Mouse (Mus musculus) ovary, postnatal 14 days (tissue): ENCODE data around the gene Nhsl1.
"Not testable (repeated sequence)": the region's sequence is repeated elsewhere in the genome, so short reads cannot be mapped to it uniquely, and the experiment has no call there.

Source experiments
- DNase-seq: peaks from one replicate; pipeline ENCODE4 v3.0.0; 2022; ENCODE audit warnings: low spot score

Nhsl1 gene

DNA sequence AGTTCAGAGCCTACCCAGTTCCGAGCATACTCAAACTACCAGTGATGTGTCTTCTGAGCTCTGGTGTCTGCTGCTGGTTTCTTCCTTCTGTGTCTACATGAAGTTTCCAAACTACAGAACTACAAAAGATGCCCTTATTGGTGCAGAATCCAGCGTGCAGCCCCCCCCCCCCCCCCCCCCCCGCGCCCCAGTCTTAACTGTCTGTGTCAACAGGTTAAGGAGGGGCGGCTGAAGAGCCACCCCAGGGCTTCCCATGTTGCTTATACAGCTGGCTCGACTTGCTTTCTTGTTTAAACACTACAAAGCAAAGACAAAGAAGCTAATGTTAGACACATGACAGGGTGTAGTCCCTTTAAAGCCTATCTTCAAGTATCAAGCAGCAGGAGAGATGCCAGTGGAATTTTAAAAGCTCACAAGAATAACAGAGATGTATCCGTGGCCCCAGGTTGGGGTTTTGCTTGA lies 127.6 kb downstream of the Nhsl1 start:
- no peak for DNase-seq

DNA sequence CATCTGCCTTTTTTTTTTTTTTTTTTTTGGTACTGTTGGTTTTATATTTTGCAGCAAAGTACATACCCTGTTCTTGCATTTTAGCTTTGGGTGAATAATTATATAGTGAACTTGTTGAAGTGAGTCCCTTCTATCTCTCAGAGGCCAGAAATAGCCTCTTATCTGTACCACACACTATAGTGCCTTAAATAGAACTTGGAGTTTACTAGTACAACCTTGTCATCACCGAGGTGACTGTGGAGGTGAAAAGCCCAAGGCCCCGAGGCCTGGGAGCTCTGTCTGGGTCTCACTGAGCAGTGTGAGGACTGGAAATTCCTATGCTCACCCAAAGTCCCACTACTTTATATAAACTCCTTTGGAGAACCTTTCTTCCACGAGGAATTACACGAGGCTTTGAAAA lies 128.5 kb downstream of the Nhsl1 start:
- no peak for DNase-seq

GRCm38 (mm10) chr10:18448896-18449295 lies 130.1 kb downstream of the Nhsl1 start:
- not testable (repeated sequence) for DNase-seq

DNA sequence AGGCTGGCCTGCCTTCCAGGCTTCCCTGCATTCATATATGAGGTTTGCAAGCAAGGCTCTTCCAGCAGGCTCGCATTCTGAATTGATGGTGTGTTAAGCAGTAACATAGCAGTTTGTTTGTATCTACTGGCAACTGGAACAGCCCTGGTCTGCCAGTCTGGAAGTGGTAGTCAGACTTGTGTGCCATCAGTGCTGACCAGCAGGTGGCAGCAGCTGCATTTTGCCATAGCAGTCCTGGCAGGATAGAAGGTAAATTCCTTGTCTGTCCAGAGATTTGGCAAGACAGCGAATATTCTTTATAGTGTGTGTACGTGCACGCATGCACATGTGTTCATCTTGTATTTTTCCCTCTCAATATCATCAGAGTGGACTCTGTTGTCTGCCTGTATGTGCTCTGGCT lies 134.6 kb downstream of the Nhsl1 start:
- DNase-seq, result peak; percentile 70

DNA sequence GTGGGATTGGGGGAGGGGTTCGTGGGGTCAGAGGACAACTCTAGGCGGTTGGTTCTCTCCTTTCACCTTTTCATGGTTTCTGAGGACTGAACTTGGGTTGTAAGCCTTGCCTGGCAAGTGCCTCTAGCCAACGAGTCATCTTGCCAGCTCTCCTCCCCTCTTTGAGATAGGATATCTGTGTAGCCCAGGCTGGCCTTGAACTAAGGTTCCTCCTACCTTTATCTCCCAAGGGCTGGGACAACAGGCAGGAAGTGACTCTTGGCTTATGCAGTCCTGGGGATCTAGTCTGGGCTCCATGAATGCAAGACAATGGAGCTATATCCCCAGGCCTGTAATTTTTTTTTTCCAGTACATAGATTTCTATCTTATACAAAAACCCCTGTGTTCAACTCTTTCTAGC lies 135.4 kb downstream of the Nhsl1 start:
- DNase-seq, result no peak

GRCm38 (mm10) chr10:18455301-18455920 lies 136.6 kb downstream of the Nhsl1 start:
- DNase-seq, result no peak

DNA sequence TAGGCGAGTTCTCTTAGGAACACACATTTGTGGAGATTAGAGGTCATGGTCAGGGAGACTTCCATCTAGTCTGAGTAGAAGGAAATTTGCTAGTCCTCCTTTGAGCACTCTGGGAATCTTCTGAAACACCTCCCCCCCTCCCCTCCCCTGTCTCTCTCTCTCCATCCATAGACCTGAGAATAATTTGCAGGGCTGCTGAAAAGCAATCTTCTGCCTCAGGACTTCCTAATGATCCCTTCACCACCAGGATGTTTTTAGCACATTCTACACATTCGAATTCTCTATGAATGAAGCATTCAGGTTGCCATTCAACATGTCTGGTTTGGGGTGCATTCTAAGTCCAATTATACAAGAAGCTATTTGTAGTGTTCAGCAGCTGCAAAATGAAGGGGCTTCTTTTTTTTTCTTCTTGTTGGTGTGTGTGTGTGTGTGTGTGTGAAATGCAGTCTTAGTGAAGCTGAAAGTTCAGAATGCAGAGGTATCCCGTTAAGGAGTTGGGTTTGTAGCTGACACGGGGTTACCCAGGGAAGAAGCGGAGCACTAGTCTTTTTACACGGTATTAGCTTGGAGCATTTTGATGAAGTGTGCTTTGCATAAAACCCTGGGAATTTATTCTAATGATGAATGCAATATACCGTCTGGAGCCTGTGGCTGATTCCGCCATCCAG lies 139.2 kb downstream of the Nhsl1 start:
- DNase-seq, result no peak

GRCm38 (mm10) chr10:18461336-18461735 lies 142.6 kb downstream of the Nhsl1 start:
- no peak for DNase-seq

DNA sequence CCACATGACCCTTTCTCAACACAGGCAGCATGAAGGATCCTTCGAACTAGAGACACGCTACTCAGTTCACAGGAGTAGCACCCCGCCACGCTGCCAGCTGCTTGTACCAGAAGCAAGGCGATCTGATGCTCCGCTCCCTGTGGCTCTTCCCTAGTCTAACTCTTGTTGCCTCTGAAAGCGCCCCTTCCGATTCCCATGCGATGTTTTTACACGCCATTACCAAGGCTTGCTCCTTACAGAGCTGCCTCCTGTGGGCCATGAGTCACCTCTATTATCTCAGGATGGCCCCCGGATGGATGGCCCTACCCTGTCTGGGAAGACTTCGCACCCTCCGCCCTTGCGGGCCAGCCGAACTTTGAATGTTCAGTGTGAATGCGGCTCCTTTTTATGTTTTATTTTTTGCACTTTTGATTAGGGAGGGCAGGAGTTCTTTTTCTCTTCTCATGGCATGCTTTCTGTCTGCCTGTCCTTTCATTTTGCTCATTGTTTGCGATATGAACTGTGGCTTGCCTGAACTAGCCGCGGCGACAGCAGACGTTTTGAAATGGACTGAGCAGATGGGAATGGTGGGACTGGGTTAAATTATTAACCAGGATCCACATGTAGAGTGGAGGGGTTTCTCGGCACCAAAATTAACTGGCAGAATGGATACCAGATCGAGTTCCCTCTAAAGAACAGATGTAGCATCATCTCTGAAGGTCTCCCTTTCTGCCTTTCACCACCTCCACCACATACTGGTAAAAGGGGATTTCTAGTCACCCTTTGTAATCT lies 144.5 kb downstream of the Nhsl1 start:
- no peak for DNase-seq

GRCm38 (mm10) chr10:18468396-18468795 lies 149.6 kb downstream of the Nhsl1 start:
- no peak for DNase-seq

GRCm38 (mm10) chr10:18469279-18470135 lies 150.7 kb downstream of the Nhsl1 start:
- DNase-seq, result no peak

- no peak for DNase-seq
Measured at GRCm38 (mm10) chr10:18470351-18471060, 151.7 kb downstream of the Nhsl1 start.

GRCm38 (mm10) chr10:18471648-18472047 lies 152.9 kb downstream of the Nhsl1 start:
- no peak for DNase-seq

- no peak for DNase-seq
Measured at GRCm38 (mm10) chr10:18475126-18475525, 156.3 kb downstream of the Nhsl1 start.

GRCm38 (mm10) chr10:18478294-18478693 lies 159.5 kb downstream of the Nhsl1 start:
- DNase-seq, result no peak

DNA sequence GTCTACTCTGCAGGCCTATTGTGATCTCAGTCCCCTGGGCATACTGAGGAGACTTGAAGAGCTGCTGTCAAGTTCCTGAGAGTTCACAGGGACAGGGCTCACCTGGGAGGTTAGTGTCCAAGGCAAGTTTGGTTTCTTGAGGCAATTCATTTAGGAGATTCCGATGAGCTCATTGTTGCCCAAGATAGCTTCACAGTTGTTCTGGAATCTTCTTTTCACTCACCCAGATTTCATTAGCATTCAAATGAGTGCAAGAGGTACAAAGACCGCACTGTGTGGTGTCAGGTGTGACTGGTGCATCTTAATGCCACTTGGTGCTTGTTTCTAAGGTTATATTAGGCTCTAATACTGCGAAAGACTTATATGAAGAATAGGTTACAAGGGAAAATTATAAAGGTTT lies 160.5 kb downstream of the Nhsl1 start:
- no peak for DNase-seq

- no peak for DNase-seq
Measured at GRCm38 (mm10) chr10:18480836-18481235, 162.1 kb downstream of the Nhsl1 start.

DNA sequence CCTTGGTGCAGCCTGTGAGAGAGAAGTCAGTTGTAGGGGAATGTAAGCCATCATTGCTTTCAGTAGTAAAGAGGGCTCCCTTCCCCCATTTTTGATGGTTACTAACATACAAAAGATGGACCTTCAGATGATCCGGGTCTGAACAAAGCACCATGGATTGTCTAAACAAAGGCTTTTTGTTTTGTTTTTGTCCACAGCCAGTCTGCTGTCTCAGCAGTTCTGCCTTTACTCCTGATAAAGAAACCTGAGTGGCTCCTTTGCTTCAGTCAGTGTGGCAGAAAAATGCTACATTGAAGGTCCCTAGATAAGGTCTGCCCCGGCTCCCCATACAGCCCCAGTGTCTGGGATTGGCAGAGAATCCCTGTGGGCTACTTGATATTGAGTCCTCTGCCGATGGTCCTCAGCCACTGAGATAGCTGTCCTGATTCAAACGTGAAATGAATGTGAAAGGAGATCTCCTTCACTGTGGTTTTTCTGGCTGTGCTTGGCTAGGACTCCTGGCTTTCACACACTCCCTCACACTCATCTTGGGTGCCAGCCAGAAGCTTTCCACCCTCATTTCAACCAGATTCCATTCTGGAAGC lies 163.9 kb downstream of the Nhsl1 start:
- peak; percentile 25 for DNase-seq

DNA sequence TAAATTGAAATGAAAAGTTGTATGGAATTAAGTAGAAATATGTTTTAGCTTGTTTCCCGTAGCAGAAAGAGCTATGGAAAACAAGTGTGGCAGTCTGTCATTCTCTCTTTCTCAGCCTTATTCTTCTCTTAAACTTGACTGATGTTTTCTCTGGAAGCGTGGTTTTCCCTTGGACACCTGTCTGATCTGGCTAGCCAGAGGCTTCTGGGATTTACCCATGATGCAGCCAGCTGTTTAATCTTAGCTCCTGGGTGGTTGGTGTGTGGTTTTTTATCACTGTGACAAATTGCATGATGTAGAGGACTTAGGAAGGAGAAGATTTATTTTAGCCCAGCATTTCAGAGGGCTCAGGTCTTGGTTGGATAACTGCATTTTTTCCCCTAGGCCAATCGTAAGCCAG lies 164.9 kb downstream of the Nhsl1 start:
- DNase-seq, result no peak

DNA sequence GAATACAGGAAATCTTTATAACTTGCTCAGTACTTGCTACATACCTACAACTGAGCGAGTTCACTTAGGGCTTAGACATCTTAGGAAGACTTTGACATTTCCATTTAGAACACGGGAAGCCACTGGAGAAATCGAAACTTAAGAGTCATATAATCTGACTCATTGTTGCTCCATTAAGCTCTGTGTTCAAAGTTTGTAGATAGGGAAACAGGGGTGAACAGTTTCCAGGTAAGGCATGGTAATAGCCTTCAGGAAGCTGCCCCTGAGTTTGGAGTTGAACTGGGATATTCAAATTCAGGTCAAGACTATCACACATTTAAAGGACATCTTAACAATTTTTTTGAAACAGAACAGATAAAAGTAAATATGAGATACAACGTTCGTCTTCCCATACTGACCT lies 165.9 kb downstream of the Nhsl1 start:
- no peak for DNase-seq

DNA sequence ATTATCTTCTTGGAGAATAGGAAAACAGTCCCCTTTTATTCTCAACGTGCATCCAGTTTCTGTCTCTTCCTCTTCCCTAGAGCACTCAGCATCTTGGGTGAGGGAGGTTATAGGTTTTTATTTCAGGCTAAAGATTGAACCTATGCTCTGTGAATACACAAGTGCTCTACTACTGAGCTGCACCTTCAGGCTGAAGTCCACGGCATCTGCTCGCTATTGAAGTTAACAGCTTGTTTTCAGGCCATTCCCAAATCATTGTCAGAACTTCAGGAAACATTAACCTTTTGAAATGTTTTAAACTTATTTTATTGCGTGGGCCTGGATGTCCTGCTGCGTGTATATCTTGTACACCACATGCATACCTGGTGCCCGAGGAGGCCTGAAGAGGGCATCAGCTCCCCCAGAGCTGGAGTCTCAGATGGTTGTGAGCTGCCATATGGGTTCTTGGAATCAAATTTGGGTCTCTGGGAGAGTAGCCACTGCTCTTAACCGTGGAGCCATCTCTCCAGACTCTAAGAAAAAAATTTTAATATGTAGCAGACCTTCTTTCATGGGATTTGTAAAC lies 169.5 kb downstream of the Nhsl1 start:
- DNase-seq, result no peak
